Mouse (Mus musculus): ENCODE measurements around the gene Ifi27l2a. TPM values are rescaled to one million over a fixed set of nuclear protein-coding genes. Genes with fewer than 3 reads are reported as not detected.

Ifi27l2a gene
- 242 TPM for total RNA-seq (2023)

DNA sequence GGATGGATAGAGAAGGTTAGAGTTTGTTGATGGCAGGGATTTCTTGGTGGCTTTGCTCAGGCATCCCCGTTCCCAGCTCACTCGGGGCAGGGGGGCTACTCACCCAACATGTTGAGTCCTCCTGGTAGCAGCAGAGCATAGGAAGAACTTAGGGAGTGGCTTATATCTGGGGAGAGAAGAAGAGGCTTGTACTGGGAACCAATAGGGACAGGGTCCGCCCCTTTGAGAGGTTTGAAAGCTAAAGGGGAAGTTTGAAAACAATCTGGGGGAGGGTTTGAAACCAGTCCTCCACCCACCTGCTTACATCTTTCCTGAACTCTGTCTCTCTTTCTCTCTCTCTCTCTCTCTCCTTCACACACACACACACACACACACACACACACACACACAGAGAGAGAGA lies at the start of gene Ifi27l2a:
Gene Ifi27l2a, minus strand, starts transcription at position 157 of the 400 bp plus-strand sequence.

DNA sequence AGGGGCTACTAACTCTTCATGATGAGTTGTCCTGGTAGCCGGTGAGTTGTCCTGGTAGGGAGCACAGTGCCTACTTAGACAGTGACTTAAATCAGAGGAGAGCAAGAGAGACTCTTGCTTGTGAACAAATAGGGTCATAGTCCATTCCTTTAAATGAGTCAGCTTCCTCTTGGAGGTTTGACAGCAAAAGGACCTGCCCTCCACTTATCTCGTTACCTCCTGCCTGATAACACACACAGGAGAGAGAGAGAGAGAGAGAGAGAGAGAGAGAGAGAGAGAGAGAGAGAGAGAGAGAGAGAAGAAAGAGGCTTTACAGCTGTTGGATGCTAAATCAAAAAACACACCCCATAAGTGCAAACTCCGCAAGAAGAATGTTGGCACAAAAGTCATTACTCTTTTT lies 13.7 kb upstream of the Ifi27l2a start, which contains the start of gene Ifi27l2b:
Gene Ifi27l2b, minus strand, starts transcription at position 84 of the 400 bp plus-strand sequence.

DNA sequence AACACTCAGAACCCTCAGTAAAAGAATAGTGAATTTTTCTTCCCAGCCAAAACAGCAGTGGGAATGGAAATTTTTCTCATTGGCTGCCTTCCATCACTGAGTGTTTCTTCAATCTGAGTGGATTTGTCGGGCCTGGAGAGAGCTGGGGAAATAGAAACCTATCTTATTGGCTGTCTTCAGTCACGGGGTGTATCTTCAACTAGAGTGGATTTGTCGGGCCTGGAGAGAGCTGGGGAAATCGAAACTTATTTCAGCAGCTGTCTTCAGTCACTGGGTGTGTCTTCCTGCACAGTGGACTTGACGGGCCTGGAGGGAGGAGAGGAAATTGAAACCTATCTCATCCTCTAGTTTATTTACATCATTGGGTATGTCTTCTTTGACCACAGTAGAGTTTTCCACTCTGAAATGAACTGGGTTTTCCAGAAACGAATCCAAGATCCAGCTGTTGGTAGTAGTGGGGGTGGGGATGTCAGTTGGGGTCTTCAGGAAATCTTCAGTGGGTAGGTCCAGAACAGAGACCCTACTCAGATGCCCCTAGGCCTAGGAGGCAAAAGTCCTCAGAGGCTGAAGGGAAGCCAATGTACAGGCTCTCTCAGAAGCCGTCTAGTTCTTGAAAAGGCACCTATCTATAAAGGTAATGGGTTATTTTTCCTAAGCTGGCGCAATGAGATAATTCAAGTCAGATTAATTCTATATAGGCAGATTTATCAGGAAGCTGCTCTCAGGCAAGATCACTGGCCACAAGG lies 9.3 kb downstream of the Ifi27l2a start, which contains the start of gene Ifi27:
Gene Ifi27, plus strand, starts transcription at position 226 of the 746 bp plus-strand sequence.

DNA sequence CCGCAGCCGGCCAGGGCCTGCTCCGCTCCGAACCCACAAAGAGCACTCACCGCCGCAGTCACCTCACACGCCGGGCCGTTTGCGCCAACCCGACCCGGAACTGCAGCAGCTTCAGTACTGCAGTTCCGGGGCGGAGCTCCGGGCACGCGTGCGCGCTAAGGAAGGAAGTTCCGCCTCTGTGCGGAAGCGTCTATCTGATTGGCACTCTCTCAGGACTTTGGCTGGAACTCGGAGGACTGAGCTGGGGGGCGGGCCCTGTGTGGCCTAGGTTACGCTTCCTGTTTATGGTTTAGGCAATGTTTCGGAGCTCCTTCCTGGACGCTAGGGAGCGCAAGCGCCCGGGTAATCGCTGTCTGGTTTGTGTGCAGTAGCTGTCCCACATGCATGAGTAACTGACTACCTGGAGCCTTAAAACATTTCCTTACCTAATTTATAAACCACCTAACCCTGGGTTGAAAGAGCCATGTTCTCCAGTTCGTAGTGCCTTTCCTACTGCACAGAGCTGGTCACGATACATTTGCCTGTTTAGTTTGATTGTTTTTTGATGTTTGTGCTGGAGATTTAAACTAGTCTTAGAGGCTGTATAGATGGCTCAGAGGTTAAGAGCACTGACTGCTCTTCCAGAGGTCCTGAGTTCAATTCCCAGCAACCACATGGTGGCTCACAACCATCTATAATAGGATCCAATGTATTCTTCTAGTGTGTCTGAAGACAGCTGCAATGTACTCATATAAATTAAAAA lies 17.6 kb downstream of the Ifi27l2a start, which contains the start of gene Ddx24:
Gene Ddx24, minus strand, starts transcription at position 102 of the 742 bp plus-strand sequence.

DNA sequence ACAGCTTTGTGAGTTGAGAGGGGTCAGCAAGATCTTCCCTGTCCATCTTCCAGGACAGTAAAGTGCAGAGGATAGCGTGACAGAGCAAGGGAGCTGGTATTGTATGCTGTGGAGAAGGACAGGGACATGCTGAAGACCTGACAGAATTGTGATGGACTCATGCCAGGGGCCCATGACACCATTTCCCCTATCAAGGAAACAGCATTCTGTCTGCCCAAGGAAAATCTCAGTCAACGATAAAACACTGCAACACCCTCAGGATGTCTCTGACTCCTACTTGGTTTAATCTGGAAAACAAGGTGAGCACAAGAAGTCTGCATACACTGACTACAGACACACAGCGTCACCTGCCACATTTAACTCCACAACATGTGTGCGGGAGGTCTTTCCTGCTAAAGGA lies 35.8 kb downstream of the Ifi27l2a start, which contains the start of gene 9330161L09Rik:
Gene 9330161L09Rik, minus strand, starts transcription at position 101 of the 400 bp plus-strand sequence.

Other genes starting within 250 kb of the Ifi27l2a start
- not detected for gene Prima1, start 201.5 kb downstream of the Ifi27l2a start, total RNA-seq (2023)
- gene Fam181a, start 132.7 kb downstream of the Ifi27l2a start, total RNA-seq (2023) = not detected
- 4.6 TPM for gene Asb2, start 87.7 kb downstream of the Ifi27l2a start, total RNA-seq (2023)
- 1.3 TPM for gene Otub2, start 55.0 kb downstream of the Ifi27l2a start, total RNA-seq (2023)
- gene 9330161L09Rik, start 35.9 kb downstream of the Ifi27l2a start, total RNA-seq (2023) = 10.2 TPM
- 199 TPM for gene Ddx24, start 17.9 kb downstream of the Ifi27l2a start, total RNA-seq (2023)
- 137 TPM for gene Ifi27, start 9.5 kb downstream of the Ifi27l2a start, total RNA-seq (2023)
- not detected for gene Ifi27l2b, start 13.5 kb upstream of the Ifi27l2a start, total RNA-seq (2023)
- not detected for gene Ppp4r4, start 88.6 kb upstream of the Ifi27l2a start, total RNA-seq (2023)
- not detected for gene Serpina10, start 187.8 kb upstream of the Ifi27l2a start, total RNA-seq (2023)
- gene Serpina6, start 213.5 kb upstream of the Ifi27l2a start, total RNA-seq (2023) = not detected
- gene Serpina16, start 232.5 kb upstream of the Ifi27l2a start, total RNA-seq (2023) = not detected

Data from CD4-positive naive resting alpha-beta T cell, adult 57 days (primary cell).